Mouse (Mus musculus) embryonic fibroblast, embryonic 13.5 days (primary cell): ENCODE results near the gene Dchs2.

Source experiments
- CTCF ChIP-seq: IDR thresholded peaks from 2 replicates; pipeline ENCODE4 v1.5.1; 2011; ENCODE audit warnings: mild to moderate bottlenecking, control low read depth, low read length, moderate library complexity, borderline replicate concordance; ENCODE audit not compliant: insufficient read depth
- POLR2A ChIP-seq: IDR thresholded peaks from 2 replicates; pipeline ENCODE4 v1.6.1; 2011; ENCODE audit warnings: low read depth, mild to moderate bottlenecking, control low read depth, low read length, moderate library complexity

DNA sequence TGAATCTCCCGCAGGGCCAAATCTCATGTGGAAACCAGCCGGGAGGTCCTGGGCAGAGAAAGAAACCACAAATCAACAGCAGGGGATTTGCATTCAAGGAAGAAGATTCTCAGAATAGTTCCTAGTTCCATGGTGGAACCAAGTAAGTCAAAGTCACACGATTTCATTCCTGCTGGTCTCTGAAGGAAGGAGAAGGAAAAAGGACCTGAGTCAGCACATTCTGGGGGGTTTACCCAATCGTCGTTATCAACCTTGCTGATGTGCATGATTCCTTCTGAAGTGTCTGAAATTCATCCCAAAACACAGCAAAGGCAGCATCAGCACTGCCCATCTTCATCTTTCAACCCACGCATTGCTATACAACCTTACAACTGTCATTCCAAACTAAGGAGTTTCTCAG, 249.1 kb downstream of the Dchs2 start:
- no peak for TF ChIP-seq CTCF
- TF ChIP-seq POLR2A = no peak
